Mouse (Mus musculus) neutrophil, adult 5-6 weeks (primary cell): ENCODE measurements around the gene 4930572O03Rik. TPM values are rescaled to one million over a fixed set of nuclear protein-coding genes. Genes with fewer than 3 reads are reported as not detected.
"Not testable (repeated sequence)": the region's sequence is repeated elsewhere in the genome, so short reads cannot be mapped to it uniquely, and the experiment has no call there.

Experiments
- ATAC-seq: fragments of 151-379, 151-347 bp; 2 replicates; pipeline ENCODE4 v1.8.0; 2017; ENCODE audit warnings: mild to moderate bottlenecking, moderate TSS enrichment; ENCODE audit not compliant: insufficient number of reproducible peaks, poor library complexity, low FRiP score, severe bottlenecking; ENCODE audit errors: extremely low read depth
- total RNA-seq: library from RNA; stranded (forward); fragments of 200-1000 nt; gene quantifications from 2 replicates; pipeline ENCODE4 v1.2.3, GENCODE M21; 2017

The 4930572O03Rik gene
- total RNA-seq, 1 experiment from 2014 or later: not detected

GRCm38 (mm10) chr5:15630068-15630467 is 26.8 kb downstream of the 4930572O03Rik start:
- ATAC-seq: not testable (repeated sequence)

GRCm38 (mm10) chr5:15628136-15628535 is 28.7 kb downstream of the 4930572O03Rik start:
- ATAC-seq: not testable (repeated sequence)

DNA sequence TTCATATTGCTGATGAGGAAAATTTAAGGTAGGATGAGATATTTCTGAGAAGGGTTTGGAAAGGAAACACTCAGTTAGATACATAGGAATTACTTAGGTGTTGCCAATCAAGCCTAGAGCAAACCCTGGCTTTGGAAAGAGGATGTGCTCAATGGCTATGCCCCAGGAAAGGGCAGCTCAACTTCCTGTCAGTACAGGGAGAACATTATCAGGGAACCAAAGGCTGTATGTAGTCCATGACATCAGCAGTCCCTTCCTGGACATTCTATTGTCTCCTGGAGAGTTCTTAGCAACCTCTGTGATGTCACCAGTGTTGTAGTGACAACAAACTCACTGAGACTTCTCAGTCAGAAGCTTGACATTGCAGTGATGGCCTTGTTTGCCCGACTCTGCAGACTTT is 38.1 kb downstream of the 4930572O03Rik start, which contains the start of gene Speer4d:
TSS of gene Speer4d (plus strand) at position 301 of the 400 bp plus-strand sequence.
- not testable (repeated sequence) for ATAC-seq

DNA sequence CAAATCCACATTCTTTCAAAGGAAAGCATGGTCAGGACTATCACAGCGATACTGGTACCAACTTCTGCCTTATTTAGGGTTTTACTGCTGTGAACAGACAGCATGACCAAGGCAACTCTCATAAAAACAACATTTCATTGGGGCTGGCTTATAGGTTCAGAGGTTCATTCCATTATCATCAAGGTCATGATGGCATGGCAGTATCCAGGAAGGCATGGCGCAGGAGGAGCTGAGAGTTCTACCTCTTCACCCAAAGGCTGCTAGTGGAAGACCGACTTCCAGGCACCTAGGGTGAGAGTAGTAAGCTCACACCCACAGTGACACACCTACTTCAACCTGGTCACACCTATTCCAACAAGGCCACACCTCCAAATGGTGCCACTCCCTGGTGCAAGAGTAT is 40.7 kb downstream of the 4930572O03Rik start:
- ATAC-seq: not testable (repeated sequence)

- not testable (repeated sequence) for ATAC-seq
Observed at GRCm38 (mm10) chr5:15610695-15611094, 46.2 kb downstream of the 4930572O03Rik start.

DNA sequence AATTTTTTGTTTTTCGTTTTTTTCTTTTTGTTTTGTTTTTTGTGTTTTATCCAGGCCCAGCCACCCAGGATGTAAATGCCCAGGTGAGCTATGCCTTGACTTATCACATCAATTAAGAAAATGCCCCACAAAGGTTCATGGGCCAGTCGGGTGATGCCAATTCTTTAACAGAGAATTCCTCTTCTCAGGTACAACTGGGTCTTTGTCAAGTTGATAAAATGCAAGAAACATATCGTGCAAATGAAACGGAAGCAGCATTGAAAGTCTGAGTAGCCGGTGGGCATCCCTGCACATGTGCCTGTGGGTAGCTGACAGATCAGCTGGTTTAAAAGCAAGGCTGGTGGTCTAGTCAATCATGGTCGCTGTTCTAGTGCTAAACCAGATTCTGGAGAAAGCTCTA is 50.2 kb downstream of the 4930572O03Rik start:
- ATAC-seq: not testable (repeated sequence)

DNA sequence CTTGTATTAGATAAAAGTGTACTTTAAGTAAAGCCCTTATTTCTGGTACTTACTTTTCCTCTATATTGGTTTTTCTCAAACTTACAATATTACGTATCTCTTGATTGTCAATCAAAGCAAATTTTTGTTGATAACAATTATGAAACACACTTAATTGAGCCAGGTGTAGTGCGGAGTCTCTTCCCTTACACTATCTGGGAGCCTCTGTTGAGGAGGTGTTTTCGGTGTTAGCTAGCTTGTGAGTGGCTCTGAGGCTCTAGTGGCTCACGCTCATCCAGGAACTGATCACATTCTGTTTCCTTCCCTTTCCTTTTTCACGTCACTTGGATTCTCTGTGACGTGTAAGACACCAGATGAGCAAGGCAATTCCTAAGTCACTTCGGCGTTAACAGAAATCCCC is 53.3 kb downstream of the 4930572O03Rik start:
- not testable (repeated sequence) for ATAC-seq

- ATAC-seq: not testable (repeated sequence)
Observed at GRCm38 (mm10) chr5:15603008-15603407, 53.9 kb downstream of the 4930572O03Rik start.

DNA sequence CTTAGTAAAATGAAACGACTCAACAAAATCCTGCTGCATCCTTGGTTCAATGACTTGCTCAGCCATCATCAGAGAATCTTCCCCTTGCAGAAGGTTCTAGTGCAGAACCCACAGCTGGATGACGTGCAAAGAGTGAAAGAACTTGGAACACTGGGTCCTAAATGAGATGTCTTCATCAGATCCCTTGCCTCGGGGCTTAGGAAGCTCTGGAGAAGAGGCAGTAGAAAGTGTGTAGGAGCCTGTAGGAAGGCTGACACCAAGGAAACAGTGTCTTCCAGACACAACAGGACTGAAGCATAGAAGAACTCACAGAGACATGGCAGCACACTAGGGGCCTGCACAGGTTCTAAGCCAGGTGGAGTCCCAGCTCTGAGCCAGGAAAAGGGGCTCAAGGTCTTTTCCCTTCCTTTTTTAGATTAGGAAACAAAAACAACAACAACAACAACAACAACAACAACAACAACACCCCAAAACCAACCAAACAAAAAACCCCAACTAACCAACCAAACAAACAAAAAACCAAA is 54.4 kb downstream of the 4930572O03Rik start:
- ATAC-seq: not testable (repeated sequence)

Other genes with a start within 250 kb of the 4930572O03Rik start
- not detected in 2 replicates for gene Gm21149, start 180.5 kb downstream of the 4930572O03Rik start, total RNA-seq
- gene Gm21190, start 127.8 kb downstream of the 4930572O03Rik start, total RNA-seq: not detected in 2 replicates
- gene Gm21083, start 79.7 kb downstream of the 4930572O03Rik start, total RNA-seq: not detected in 2 replicates
- gene Speer4d, start 38.0 kb downstream of the 4930572O03Rik start, total RNA-seq: not detected in 2 replicates
- gene Speer4c, start 57.2 kb upstream of the 4930572O03Rik start, total RNA-seq: not detected in 2 replicates